Mouse (Mus musculus) liver, postnatal 0 days (tissue): ENCODE measurements around the gene C2cd3. TPM values are rescaled to one million over a fixed set of nuclear protein-coding genes. Genes with fewer than 3 reads are reported as not detected.

Experiments
- ATAC-seq: fragments of 200-750 bp; cut with Nextera tagmentation; 2 replicates; pipeline ENCODE4 v1.8.0; 2017; ENCODE audit warnings: mild to moderate bottlenecking, moderate library complexity
- DNase-seq: peaks from one replicate; pipeline ENCODE4 v3.0.0-alpha.2; 2016
- H3K27ac ChIP-seq: fragments of 300-500 bp; sonication (generic); 2 replicates; pipeline ENCODE4 v1.5.1; 2014; ENCODE audit warnings: antibody characterized with exemption, moderate library complexity, mild to moderate bottlenecking, low read depth
- H3K27me3 ChIP-seq: fragments of 300-500 bp; sonication (generic); 2 replicates; pipeline ENCODE4 v1.6.1; 2014; ENCODE audit warnings: low read length, control low read depth, mixed read lengths; ENCODE audit not compliant: insufficient read depth
- H3K36me3 ChIP-seq: fragments of 300-500 bp; sonication (generic); replicated peaks from 2 replicates; pipeline ENCODE4 v1.6.1; 2014; ENCODE audit warnings: mild to moderate bottlenecking, control low read depth, low read length, moderate library complexity, mixed read lengths; ENCODE audit not compliant: insufficient read depth
- H3K4me1 ChIP-seq: fragments of 300-500 bp; sonication (generic); 2 replicates; pipeline ENCODE4 v1.6.1; 2014; ENCODE audit warnings: antibody characterized with exemption, mild to moderate bottlenecking, control low read depth; ENCODE audit not compliant: insufficient read depth
- H3K4me2 ChIP-seq: fragments of 300-500 bp; sonication (generic); 2 replicates; pipeline ENCODE4 v1.6.1; 2014; ENCODE audit warnings: low read depth, mild to moderate bottlenecking, low read length, moderate library complexity, mixed read lengths
- H3K4me3 ChIP-seq: fragments of 300-500 bp; sonication (generic); 2 replicates; pipeline ENCODE4 v1.5.1; 2014; ENCODE audit warnings: low read depth, low read length
- H3K9ac ChIP-seq: fragments of 300-500 bp; sonication (generic); replicated peaks from 2 replicates; pipeline ENCODE4 v1.6.1; 2014; ENCODE audit warnings: mild to moderate bottlenecking, moderate library complexity
- H3K9me3 ChIP-seq: fragments of 300-500 bp; sonication (generic); 2 replicates; pipeline ENCODE4 v1.6.1; 2016; ENCODE audit warnings: mild to moderate bottlenecking, control low read depth, low read length, mixed read lengths
- CTCF ChIP-seq: sonication (generic); IDR thresholded peaks from 2 replicates; pipeline ENCODE4 v1.5.1; 2016; ENCODE audit warnings: antibody characterized with exemption, low read depth
- EP300 ChIP-seq: IDR thresholded peaks from 2 replicates; pipeline ENCODE4 v1.6.1; 2016; ENCODE audit warnings: antibody characterized with exemption, low read depth, mild to moderate bottlenecking
- WGBS: fragments of 180-500 bp; shearing (Covaris S2); extraction: QIAGEN DNeasy Blood & Tissue Kit; methylation state at CpG from one replicate; pipeline ENCODE4 v1.1.7; 2014; ENCODE audit not compliant: insufficient replicate concordance; 5-methylcytosine and 5-hydroxymethylcytosine counted together
- polyA plus RNA-seq: library from polyadenylated mRNA; unstranded; fragments of >200 nt; fragmentation: Nextera tagmentation; extraction: Ambion mirVana; gene quantifications from 2 replicates; pipeline ENCODE4 v1.2.1, GENCODE M21; 2015

C2cd3 gene
- polyA plus RNA-seq, 1 experiment from 2014 or later: 5.1 TPM

- TF ChIP-seq CTCF (peak; percentile 19; the same call in 1 of the 2 replicates), EP300 (no peak; the same call in 1 of the 2 replicates)
- Histone ChIP-seq H3K4me3 (peak overlapping the region; percentile 82), H3K27me3 (no peaks in the 10 kb centered on the region), H3K4me1 (peaks cover 40% of the 10 kb centered on the region), H3K36me3 (peaks cover 33% of the 10 kb centered on the region), H3K9ac (peak overlapping the region; percentile 75), H3K27ac (peak overlapping the region; percentile 94), H3K9me3 (no peaks in the 10 kb centered on the region), H3K4me2 (peak overlapping the region; percentile 93)
- WGBS: 1% methylated on average over 34 of the region's 36 CpGs
- DNase-seq: no peak
- peak; percentile 59 for ATAC-seq
These were observed 120.5 kb downstream of the C2cd3 start for GRCm38 (mm10) chr7:100492391-100493116.

- peak within 1 kb of the TSS; percentile 93 for H3K4me2 ChIP-seq
- H3K4me3 ChIP-seq: peak within 1 kb of the TSS; percentile 82
- H3K9ac ChIP-seq: peak within 1 kb of the TSS; percentile 75
- TF ChIP-seq EP300: no peak
- no peak for TF ChIP-seq CTCF
- DNase-seq (peak; percentile 96), ATAC-seq (peak; percentile 82)
- H3K27ac ChIP-seq: peak within 1 kb of the TSS; percentile 94
- H3K4me1 ChIP-seq: peaks cover 40% of the 10 kb centered on the region
- H3K36me3 ChIP-seq: peaks cover 38% of the 10 kb centered on the region
- 0% methylated on average over 27 of the region's 27 CpGs for WGBS
- H3K27me3 ChIP-seq: no peaks in the 10 kb centered on the region
- H3K9me3 ChIP-seq: no peaks in the 10 kb centered on the region
These were observed 121.1 kb downstream of the C2cd3 start, which contains the start of gene Ucp2 for GRCm38 (mm10) chr7:100493117-100493483. Gene Ucp2, plus strand, starts transcription at chr7:100493337.

GRCm38 (mm10) chr7:100493484-100494414 lies 121.7 kb downstream of the C2cd3 start:
- H3K4me2 ChIP-seq: peak overlapping the region; percentile 93
- DNase-seq (peak; percentile 65), ATAC-seq (peak; percentile 14)
- WGBS: 14% methylated on average over 19 of the region's 19 CpGs
- TF ChIP-seq CTCF: no peak
- H3K36me3 ChIP-seq: peaks cover 45% of the 10 kb centered on the region
- H3K9me3 ChIP-seq: no peaks in the 10 kb centered on the region
- peak overlapping the region; percentile 75 for H3K9ac ChIP-seq
- H3K27ac ChIP-seq: peak overlapping the region; percentile 94
- peaks cover 40% of the 10 kb centered on the region for H3K4me1 ChIP-seq
- H3K4me3 ChIP-seq: peak overlapping the region; percentile 82
- H3K27me3 ChIP-seq: no peaks in the 10 kb centered on the region

GRCm38 (mm10) chr7:100494415-100494831 lies 122.4 kb downstream of the C2cd3 start:
- 53% methylated on average over 7 of the region's 7 CpGs for WGBS
- Histone ChIP-seq H3K9me3 (no peaks in the 10 kb centered on the region), H3K4me1 (peaks cover 40% of the 10 kb centered on the region), H3K27me3 (no peaks in the 10 kb centered on the region), H3K4me2 (peak overlapping the region; percentile 93), H3K27ac (peak overlapping the region; percentile 94), H3K9ac (peak overlapping the region; percentile 75), H3K36me3 (peaks cover 52% of the 10 kb centered on the region), H3K4me3 (peak overlapping the region; percentile 82)
- no peak for TF ChIP-seq CTCF
- no peak for TF ChIP-seq EP300
- ATAC-seq (no peak), DNase-seq (no peak)

- Histone ChIP-seq H3K27ac (peak overlapping the region; percentile 94), H3K4me1 (peaks cover 40% of the 10 kb centered on the region), H3K4me2 (peak overlapping the region; percentile 93), H3K36me3 (peaks cover 58% of the 10 kb centered on the region), H3K4me3 (peak overlapping the region; percentile 82), H3K27me3 (no peaks in the 10 kb centered on the region), H3K9me3 (no peaks in the 10 kb centered on the region), H3K9ac (peak overlapping the region; percentile 75)
- TF ChIP-seq EP300 (no peak), CTCF (no peak)
- ATAC-seq (no peak), DNase-seq (no peak)
- 23% methylated on average over 8 of the region's 8 CpGs for WGBS
These were observed 123.0 kb downstream of the C2cd3 start for GRCm38 (mm10) chr7:100495042-100495441.
